Mouse (Mus musculus): Measurements from ENCODE around the gene P3h4.

- TF ChIP-seq POLR2A (IDR thresholded peaks at IDR 0.05; ENCODE audit: insufficient read depth, low read length) (no peak), CTCF (IDR thresholded peaks at IDR 0.05; ENCODE audit: low read depth, low read length) (no peak), EP300 (IDR thresholded peaks at IDR 0.05; ENCODE audit: insufficient read depth, low read depth, low read length) (no peak)
These were observed 22.7 kb downstream of the P3h4 start for GRCm38 (mm10) chr11:100391884-100392345.
